25 mouse cellular contexts compared by ENCODE assay signal in genomic region chr14:46399925-46400324, GRCm38 (mm10). TPM values are rescaled to one million over a fixed set of nuclear protein-coding genes. Genes with fewer than 3 reads are reported as not detected.
DNase-seq lines count a peak whose midpoint lies in the region; TF ChIP-seq lines count a peak whose summit lies in the region.
"Had no signal": no experiment of that assay in that cellular context is flagged by ENCODE, and none has a peak within 500 bp of the region (broad histone marks: within the 10 kb centered on the region; RNA-seq: fewer than 3 reads in every experiment).

No protein-coding gene starts in this region.

- DNase-seq in adrenal gland, postnatal 14 days, result peak; percentile 20
- DNase-seq in adrenal gland, adult 18-20 months (ENCODE audit: low spot score in 2 of 2), result no peak
- DNase-seq in kidney, adult 2 months, result peak; percentile 52
- no peak for DNase-seq in kidney, adult 9 months
- DNase-seq in 3T3-L1 (ENCODE audit: low read depth, low spot score) (peak; percentile 10), R1 (ENCODE audit: low read depth, low spot score) (peak; percentile 77)
- no peak for DNase-seq in cerebellum, postnatal 36 days
- DNase-seq: cerebellum, adult 18-20 months; cerebellum, adult 9-11 months; forebrain, postnatal 0 days; gastrocnemius, adult 2 months; gastrocnemius, postnatal 36 days; heart, adult 18-20 months; heart, postnatal 14 days; kidney, adult 8-10 months had no signal

- no peaks in the 10 kb centered on the region for H3K4me1 ChIP-seq in kidney, adult 2 months (ENCODE audit: control insufficient read depth, insufficient read depth, low read length)

- WGBS in kidney, adult 2 months, result 60% methylated on average over 2 of the region's 2 CpGs

- H3K27ac ChIP-seq in kidney, adult 2 months (ENCODE audit: insufficient read depth, low read depth, low read length), result no peak overlapping the region
- H3K27ac ChIP-seq: embryonic facial prominence, embryonic 10.5 days; forebrain, embryonic 13.5 days; gastrocnemius, adult 2 months; heart, embryonic 15.5 days; hindbrain, embryonic 13.5 days; hindbrain, postnatal 0 days had no signal

- no peaks in the 10 kb centered on the region; the same call in 1 of the 2 replicates for H3K27me3 ChIP-seq in kidney, adult 2 months (replicated peaks; ENCODE audit: control insufficient read depth, insufficient read depth, low read length)

- no peaks in the 10 kb centered on the region for H3K36me3 ChIP-seq in kidney, adult 2 months (ENCODE audit: control insufficient read depth, insufficient read depth, low read length)
- H3K36me3 ChIP-seq: embryonic facial prominence, embryonic 10.5 days; G1E; heart, embryonic 15.5 days; hindbrain, embryonic 13.5 days had no signal

- TF ChIP-seq CTCF in kidney, adult 2 months (conservative IDR thresholded peaks at IDR 0.05; ENCODE audit: insufficient read depth, insufficient read length, low read depth, low read length), result no peak

- no peak overlapping the region for H3K4me3 ChIP-seq in kidney, adult 2 months (ENCODE audit: insufficient read depth, low read depth, low read length)
- H3K4me3 ChIP-seq: embryonic facial prominence, embryonic 10.5 days; forebrain, embryonic 13.5 days; gastrocnemius, adult 2 months; heart, embryonic 15.5 days; hindbrain, embryonic 13.5 days had no signal

- no peak for TF ChIP-seq POLR2A in kidney, adult 2 months (IDR thresholded peaks at IDR 0.05; ENCODE audit: low read depth, low read length)

RNA-seq across cellular contexts. Expression of gene Bmp4, which starts 9.5 kb away (rescaled TPM):
- total RNA-seq in adrenal gland, postnatal 14 days (2021), result 6.2 and 9.4 TPM in 2 replicates
- 10 to 100 TPM in 1 of 2 experiments, 1 to 10 TPM in 1; 7.4 to 16.3 TPM for total RNA-seq in adrenal gland, adult 18-20 months (2021)
- polyA plus RNA-seq in kidney, adult 2 months (2012; rRNA removed), result 134 and 149 TPM in 2 replicates
- polyA plus RNA-seq: G1E had no signal

RNA-seq across cellular contexts. Expression of gene Gm15217, which starts 20.7 kb away (rescaled TPM):
- total RNA-seq in adrenal gland, postnatal 14 days (2021), result not detected in 2 replicates
- total RNA-seq in adrenal gland, adult 18-20 months (2021), result not detected
- 34.5 and 40.3 TPM in 2 replicates for polyA plus RNA-seq in kidney, adult 2 months (2012; rRNA removed)
- total RNA-seq: forebrain, postnatal 0 days; G1E; gastrocnemius, adult 2 months; gastrocnemius, postnatal 36 days; heart, adult 18-20 months; heart, postnatal 14 days; hematopoietic stem cell, adult 5-6 weeks; hindbrain, postnatal 0 days had no signal
- polyA plus RNA-seq: activated CD4-positive, CD25-positive, alpha-beta regulatory T cell, adult 4 months; embryonic facial prominence, embryonic 10.5 days; embryonic facial prominence, embryonic 14.5 days; forebrain, embryonic 13.5 days; forebrain, postnatal 0 days; G1E; heart, embryonic 11.5 days; heart, embryonic 15.5 days; hindbrain, embryonic 13.5 days; hindbrain, postnatal 0 days had no signal

Comparison
In these comparisons a context has a peak if more than half of its experiments do, and no peak if none do; other contexts are left out.
1. DNase-seq: peak in adrenal gland, postnatal 14 days (single experiment), kidney, adult 2 months (single experiment), 3T3-L1 (single experiment) and R1 (single experiment); none in adrenal gland, adult 18-20 months (0 of 2), kidney, adult 9 months (single experiment) and cerebellum, postnatal 36 days (0 of 2).